Mouse (Mus musculus) hindbrain, embryonic 14.5 days (tissue): ENCODE results near the gene Phkg1. TPM values are rescaled to one million over a fixed set of nuclear protein-coding genes. Genes with fewer than 3 reads are reported as not detected.
"Not testable (repeated sequence)": the region's sequence is repeated elsewhere in the genome, so short reads cannot be mapped to it uniquely, and the experiment has no call there.

Experiments
- ATAC-seq: fragments of 200-750 bp; cut with Nextera tagmentation; 2 replicates; pipeline ENCODE4 v1.8.0; 2017; ENCODE audit warnings: moderate number of reproducible peaks, mild to moderate bottlenecking, moderate TSS enrichment, moderate library complexity; ENCODE audit not compliant: low FRiP score
- DNase-seq: peaks from one replicate; pipeline ENCODE4 v3.0.0-alpha.2; 2015; ENCODE audit warnings: low spot score
- H3K27ac ChIP-seq: fragments of 300-500 bp; sonication (generic); 2 replicates; pipeline ENCODE4 v1.5.1; 2014; ENCODE audit warnings: mild to moderate bottlenecking, moderate library complexity
- H3K27me3 ChIP-seq: fragments of 300-500 bp; sonication (generic); 2 replicates; pipeline ENCODE4 v1.6.1; 2014; ENCODE audit warnings: mild to moderate bottlenecking, low read length, mixed read lengths; ENCODE audit not compliant: control insufficient read depth, insufficient read depth
- H3K36me3 ChIP-seq: fragments of 300-500 bp; sonication (generic); replicated peaks from 2 replicates; pipeline ENCODE4 v1.6.1; 2014; ENCODE audit not compliant: control insufficient read depth, insufficient read depth
- H3K4me1 ChIP-seq: fragments of 300-500 bp; sonication (generic); replicated peaks from 2 replicates; pipeline ENCODE4 v1.6.1; 2014; ENCODE audit warnings: antibody characterized with exemption, low read length, mixed read lengths; ENCODE audit not compliant: control insufficient read depth, insufficient read depth
- H3K4me2 ChIP-seq: fragments of 300-500 bp; sonication (generic); replicated peaks from 2 replicates; pipeline ENCODE4 v1.6.1; 2014; ENCODE audit warnings: mild to moderate bottlenecking, moderate library complexity
- H3K4me3 ChIP-seq: fragments of 300-500 bp; sonication (generic); replicated peaks from 2 replicates; pipeline ENCODE4 v1.5.1; 2014; ENCODE audit warnings: mild to moderate bottlenecking, low read length
- H3K9ac ChIP-seq: fragments of 300-500 bp; sonication (generic); 2 replicates; pipeline ENCODE4 v1.6.1; 2014
- H3K9me3 ChIP-seq: fragments of 300-500 bp; sonication (generic); 2 replicates; pipeline ENCODE4 v1.6.1; 2016; ENCODE audit warnings: low read length; ENCODE audit not compliant: control insufficient read depth
- WGBS: fragments of 180-500 bp; shearing (Covaris S2); extraction: QIAGEN DNeasy Blood & Tissue Kit; methylation state at CpG from one replicate; pipeline ENCODE4 v1.1.7; 2014; 5-methylcytosine and 5-hydroxymethylcytosine counted together
- polyA plus RNA-seq: library from polyadenylated mRNA; unstranded; fragments of >200 nt; fragmentation: Nextera tagmentation; extraction: Ambion mirVana; gene quantifications from 2 replicates; pipeline ENCODE4 v1.2.1, GENCODE M21; 2014

The Phkg1 gene
- polyA plus RNA-seq, 1 experiment from 2014 or later: 0.72 TPM

DNA sequence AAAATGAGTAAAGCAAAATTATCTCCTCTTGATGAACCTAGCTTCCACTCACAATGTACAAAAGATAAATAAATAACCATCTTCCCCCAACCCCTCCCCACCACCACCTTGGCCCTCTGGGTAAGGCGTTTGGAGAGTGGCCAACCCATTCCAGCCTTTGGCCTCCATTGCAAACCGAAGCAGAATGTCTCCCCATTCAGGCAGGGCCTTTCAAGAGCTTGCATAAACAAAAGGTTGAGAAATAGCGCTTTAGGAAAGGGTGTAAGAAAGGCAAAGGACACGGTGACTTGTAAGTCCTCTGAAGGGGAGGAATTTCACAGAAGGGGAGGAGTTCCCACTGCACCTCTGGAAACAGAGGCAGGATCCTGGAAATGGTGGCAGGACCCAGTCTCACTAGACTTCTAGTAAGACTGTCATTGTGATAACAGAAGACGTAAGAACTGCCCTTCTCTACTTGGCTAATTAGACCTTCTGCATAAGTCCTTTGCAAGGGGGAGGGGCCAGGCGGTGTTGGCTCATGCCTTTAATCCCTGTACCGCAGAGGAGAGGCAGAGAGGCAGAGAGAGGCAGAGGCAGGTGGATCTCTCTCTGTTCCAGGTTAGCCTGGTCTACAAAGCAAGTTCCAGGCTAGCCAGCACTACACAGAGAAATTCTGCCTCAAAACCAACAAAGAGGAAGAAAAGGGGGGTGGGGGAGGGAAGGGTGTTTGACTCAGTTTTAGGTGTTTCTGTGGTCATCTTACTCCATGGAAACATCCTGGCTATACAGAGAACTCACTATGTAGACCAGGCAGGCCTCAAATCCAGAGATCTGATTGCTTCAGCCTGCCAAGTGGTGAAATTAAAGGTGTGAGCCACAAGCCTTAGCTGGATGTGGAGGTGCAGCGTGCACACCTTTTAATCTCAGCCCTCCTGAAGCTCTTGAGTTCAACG, 31.8 kb upstream of the Phkg1 start:
- H3K9me3 ChIP-seq: no peaks in the 10 kb centered on the region
- H3K27ac ChIP-seq: no peak overlapping the region
- WGBS: 45% methylated on average over 9 of the region's 9 CpGs
- DNase-seq (no peak), ATAC-seq (no peak)
- no peaks in the 10 kb centered on the region for H3K27me3 ChIP-seq
- H3K4me3 ChIP-seq: no peak overlapping the region
- no peaks in the 10 kb centered on the region for H3K4me1 ChIP-seq
- no peak overlapping the region for H3K4me2 ChIP-seq
- H3K36me3 ChIP-seq: no peaks in the 10 kb centered on the region
- H3K9ac ChIP-seq: no peak overlapping the region

DNA sequence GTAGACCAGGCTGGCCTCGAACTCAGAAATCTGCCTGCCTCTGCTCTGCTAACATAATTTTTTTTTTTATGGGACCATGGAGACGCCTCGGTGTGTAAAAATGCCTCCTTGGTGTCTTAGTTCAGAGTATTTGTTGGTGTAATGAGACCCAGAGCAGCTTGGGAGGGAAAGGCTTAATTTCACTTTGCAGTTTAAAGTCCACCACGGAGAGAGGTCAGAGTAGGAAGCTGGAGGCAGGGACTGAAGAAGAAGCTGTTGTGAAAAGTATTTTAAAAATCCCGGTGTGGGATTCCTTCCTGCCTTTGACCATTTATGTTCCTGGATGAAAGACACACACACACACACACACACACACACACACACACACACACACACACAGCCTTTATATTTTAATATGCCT, 27.6 kb upstream of the Phkg1 start:
- no peaks in the 10 kb centered on the region for H3K9me3 ChIP-seq
- H3K27me3 ChIP-seq: no peaks in the 10 kb centered on the region
- no peak overlapping the region for H3K4me3 ChIP-seq
- no peaks in the 10 kb centered on the region for H3K36me3 ChIP-seq
- DNase-seq (no peak), ATAC-seq (no peak)
- H3K4me1 ChIP-seq: no peaks in the 10 kb centered on the region
- no peak overlapping the region for H3K9ac ChIP-seq
- no peak overlapping the region for H3K27ac ChIP-seq
- 82% methylated on average over 5 of the region's 5 CpGs for WGBS
- no peak overlapping the region for H3K4me2 ChIP-seq

DNA sequence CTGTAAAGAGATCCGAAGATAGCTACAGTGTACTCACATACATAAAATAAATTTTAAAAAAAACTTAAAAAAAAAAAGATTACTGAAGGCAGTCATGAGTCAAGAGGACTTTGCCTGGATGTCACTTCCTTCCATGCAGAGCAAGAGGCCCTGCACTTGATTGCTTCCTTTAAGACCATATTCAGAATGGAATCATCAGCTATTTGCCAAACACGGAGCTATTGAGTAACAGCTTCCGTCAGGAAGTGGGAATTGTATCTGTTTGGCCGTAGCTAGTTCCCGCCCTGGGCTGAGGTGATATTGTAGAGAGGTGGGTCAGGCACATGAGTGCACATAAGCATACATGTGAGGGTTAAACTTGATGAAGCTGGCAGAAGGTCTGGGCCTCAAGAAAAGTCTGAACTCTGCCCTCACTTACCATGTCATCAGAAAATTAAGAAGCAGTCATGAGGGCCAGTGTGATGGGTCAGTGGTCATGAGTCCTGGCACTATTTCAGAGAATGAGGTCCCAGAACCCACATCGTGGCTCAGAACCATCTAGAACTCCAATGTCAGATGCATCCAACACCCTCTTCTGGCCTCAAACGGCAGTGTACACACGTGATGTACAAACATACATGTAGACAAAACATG, 26.6 kb upstream of the Phkg1 start:
- ATAC-seq: no peak
- Histone ChIP-seq H3K9ac (no peak overlapping the region), H3K9me3 (no peaks in the 10 kb centered on the region), H3K27ac (no peak overlapping the region), H3K4me1 (no peaks in the 10 kb centered on the region), H3K4me3 (no peak overlapping the region), H3K4me2 (no peak overlapping the region), H3K36me3 (no peaks in the 10 kb centered on the region), H3K27me3 (no peaks in the 10 kb centered on the region)
- no peak for DNase-seq
- WGBS: 93% methylated on average over 8 of the region's 8 CpGs

- WGBS: 97% methylated on average over 4 of the region's 4 CpGs
- ATAC-seq: no peak
- H3K27me3 ChIP-seq: no peaks in the 10 kb centered on the region
Measured at GRCm38 (mm10) chr5:129921972-129922371, 23.6 kb upstream of the Phkg1 start.

DNA sequence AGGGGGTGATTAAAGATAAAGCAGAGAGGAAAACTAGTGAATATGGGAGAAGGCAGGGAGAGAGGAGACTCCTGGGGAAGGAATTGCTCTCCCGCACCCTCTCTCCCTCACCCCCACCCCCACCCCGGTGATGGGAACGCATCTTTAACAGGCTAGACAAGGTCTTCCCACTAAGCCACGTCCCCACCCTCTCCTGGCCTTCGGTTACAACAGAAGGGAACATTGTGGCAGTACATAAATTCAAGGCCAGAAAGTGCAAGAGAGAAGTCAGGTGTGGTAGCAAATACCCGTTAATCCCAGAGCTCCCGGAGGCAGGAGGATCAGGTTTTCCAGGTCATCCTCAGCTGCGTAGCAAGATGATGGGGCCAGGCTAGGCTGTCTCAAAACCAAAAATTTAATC, 21.0 kb upstream of the Phkg1 start:
- no peak for DNase-seq
- Histone ChIP-seq H3K9me3 (no peaks in the 10 kb centered on the region), H3K27me3 (no peaks in the 10 kb centered on the region), H3K4me1 (no peaks in the 10 kb centered on the region), H3K4me3 (no peak overlapping the region), H3K4me2 (no peak overlapping the region), H3K27ac (no peak overlapping the region), H3K36me3 (no peaks in the 10 kb centered on the region), H3K9ac (no peak overlapping the region)
- WGBS: 71% methylated on average over 8 of the region's 8 CpGs
- no peak for ATAC-seq

More at GRCm38 (mm10) chr5:129921972-129922371, 23.6 kb upstream of the Phkg1 start:
- no peak overlapping the region for H3K9ac ChIP-seq
- no peak for DNase-seq
- H3K9me3 ChIP-seq: no peaks in the 10 kb centered on the region
- no peak overlapping the region for H3K4me2 ChIP-seq
- no peak overlapping the region for H3K4me3 ChIP-seq
- no peaks in the 10 kb centered on the region for H3K36me3 ChIP-seq
- no peak overlapping the region for H3K27ac ChIP-seq
- H3K4me1 ChIP-seq: no peaks in the 10 kb centered on the region

DNA sequence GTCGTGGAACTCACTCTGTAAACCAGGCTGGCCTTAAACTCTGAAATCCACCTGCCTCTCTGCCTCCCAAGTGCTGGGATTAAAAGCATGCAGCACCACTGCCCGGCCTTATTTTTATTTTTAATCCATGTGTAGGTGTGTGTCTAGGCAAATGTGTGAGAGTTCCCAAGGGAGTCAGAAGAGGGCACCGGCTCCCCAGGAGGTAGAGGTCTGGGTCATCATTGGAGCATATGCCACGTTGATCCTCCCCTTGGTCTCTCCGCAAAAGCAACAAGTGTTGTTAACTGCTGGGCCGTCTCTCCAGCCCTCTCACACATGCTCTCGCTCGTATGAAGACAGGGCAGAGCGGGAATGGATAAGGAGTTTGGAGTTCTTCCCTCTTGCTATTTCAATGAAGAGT, 20.4 kb upstream of the Phkg1 start:
- Histone ChIP-seq H3K9me3 (no peaks in the 10 kb centered on the region), H3K27ac (no peak overlapping the region), H3K36me3 (no peaks in the 10 kb centered on the region), H3K4me2 (no peak overlapping the region), H3K27me3 (no peaks in the 10 kb centered on the region), H3K9ac (no peak overlapping the region), H3K4me3 (no peak overlapping the region), H3K4me1 (no peaks in the 10 kb centered on the region)
- WGBS: 85% methylated on average over 9 of the region's 9 CpGs
- ATAC-seq (no peak), DNase-seq (no peak)

DNA sequence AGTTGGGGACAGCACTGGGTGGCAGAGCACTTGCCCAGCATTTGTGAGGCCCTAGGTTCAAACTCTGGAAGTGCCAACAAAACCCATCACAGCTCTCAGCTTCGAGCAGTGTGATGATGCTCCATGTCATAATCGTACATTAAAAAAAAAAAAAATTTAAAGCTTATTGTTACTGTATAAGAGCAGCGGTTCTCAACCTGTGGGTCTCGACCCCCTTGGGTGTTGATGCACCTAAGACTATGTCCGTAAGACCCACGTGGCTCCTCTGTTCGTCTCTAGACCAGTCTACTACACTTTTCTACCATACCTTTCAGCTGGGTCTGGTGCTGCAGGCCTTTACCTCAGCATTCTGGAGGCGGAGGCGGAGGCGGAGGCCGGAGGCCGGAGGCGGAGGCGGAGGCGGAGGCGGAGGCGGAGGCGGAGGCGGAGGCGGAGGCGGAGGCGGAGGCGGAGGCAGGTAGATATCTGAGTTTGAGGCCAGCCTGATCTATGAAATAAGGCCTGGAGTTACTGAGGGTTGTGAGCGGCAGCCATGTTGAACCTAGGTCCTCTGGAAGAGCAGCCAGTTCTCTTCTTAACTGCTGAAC, 19.8 kb upstream of the Phkg1 start:
- no peak for ATAC-seq
- Histone ChIP-seq H3K9me3 (no peaks in the 10 kb centered on the region), H3K4me2 (no peak overlapping the region), H3K4me3 (no peak overlapping the region), H3K4me1 (no peaks in the 10 kb centered on the region), H3K9ac (no peak overlapping the region), H3K27ac (no peak overlapping the region), H3K36me3 (no peaks in the 10 kb centered on the region), H3K27me3 (no peaks in the 10 kb centered on the region)
- DNase-seq: no peak
- WGBS: 92% methylated on average over 24 of the region's 24 CpGs

GRCm38 (mm10) chr5:129915491-129915890, 17.1 kb upstream of the Phkg1 start:
- not testable (repeated sequence) for ATAC-seq, H3K4me3 ChIP-seq, H3K4me2 ChIP-seq, H3K27ac ChIP-seq, H3K36me3 ChIP-seq, H3K4me1 ChIP-seq, H3K9me3 ChIP-seq, H3K9ac ChIP-seq, DNase-seq, H3K27me3 ChIP-seq
- 87% methylated on average over 11 of the region's 11 CpGs for WGBS

- DNase-seq: no peak
- no peak overlapping the region for H3K27ac ChIP-seq
- H3K9ac ChIP-seq: no peak overlapping the region
- no peaks in the 10 kb centered on the region for H3K9me3 ChIP-seq
- peaks cover 3% of the 10 kb centered on the region; the same call in 1 of the 2 replicates for H3K4me1 ChIP-seq
- no peak overlapping the region for H3K4me2 ChIP-seq
- ATAC-seq: no peak
- WGBS: 28% methylated on average over 2 of the region's 2 CpGs
- no peaks in the 10 kb centered on the region for H3K36me3 ChIP-seq
- H3K27me3 ChIP-seq: no peaks in the 10 kb centered on the region
- no peak overlapping the region for H3K4me3 ChIP-seq
Measured at GRCm38 (mm10) chr5:129914024-129914423, 15.7 kb upstream of the Phkg1 start.
